ENCODE assay signal across 14 mouse cellular contexts in genomic region chr15:40435156-40435555, GRCm38 (mm10).
A peak's percentile ranks its signal among the peaks of the same experiment; 100 is the strongest.
DNase-seq lines count a peak whose midpoint lies in the region.
"Had no signal": no experiment of that assay in that cellular context is flagged by ENCODE, and none has a peak within 500 bp of the region (broad histone marks: within the 10 kb centered on the region; RNA-seq: fewer than 3 reads in every experiment).

No protein-coding gene starts in this region.

- peak; percentile 77 for DNase-seq in brain, adult 2 months (ENCODE audit: low read depth, low spot score)
- peak; percentile 18 for DNase-seq in cerebellum, adult 11 months
- DNase-seq in cerebellum, adult 8-10 months: peak; percentile 18
- no peak for DNase-seq in heart, adult 11 months
- DNase-seq in kidney, adult 9 months: no peak
- DNase-seq in thymus, postnatal 4 days: no peak
- DNase-seq: adrenal gland, adult 8-10 months; adrenal gland, postnatal 36 days; B cell, adult 2 months; embryo, embryonic 11 days; gastrocnemius, adult 2 months; heart, adult 2 months; heart, postnatal 14 days; kidney, adult 18-20 months had no signal

Comparison
In these comparisons a context has a peak if more than half of its experiments do, and no peak if none do; other contexts are left out.
1. DNase-seq: peak in brain, adult 2 months (single experiment), cerebellum, adult 11 months (single experiment) and cerebellum, adult 8-10 months (single experiment); none in heart, adult 11 months (single experiment), kidney, adult 9 months (single experiment) and thymus, postnatal 4 days (single experiment).